Mouse (Mus musculus) MEL (cell line): ENCODE data around the gene Pla2g2c.

Source experiments
- EP300 ChIP-seq, 2 experiments: IDR thresholded peaks; 2 replicates each; pipeline ENCODE4 v1.6.1; 2011; ENCODE audit warnings: improper control_type of control experiment in 2 of 2, low read length in 2 of 2, low read depth in 1 of 2, mild to moderate bottlenecking in 1 of 2
- NRF1 ChIP-seq: IDR thresholded peaks from 2 replicates; pipeline ENCODE4 v1.6.1; 2014; ENCODE audit warnings: low read depth, mild to moderate bottlenecking, inconsistent platforms, low read length, improper control_type of control experiment, moderate library complexity; ENCODE audit not compliant: poor library complexity, insufficient read depth, severe bottlenecking
- POLR2AphosphoS5 ChIP-seq: IDR thresholded peaks from 2 replicates; pipeline ENCODE4 v1.6.1; 2012; ENCODE audit warnings: low read depth, borderline replicate concordance, mild to moderate bottlenecking, inconsistent platforms, low read length, moderate library complexity, mixed read lengths
- USF2 ChIP-seq, 2 experiments: IDR thresholded peaks; 2 replicates each; pipeline ENCODE4 v1.6.1; 2011 to 2012; ENCODE audit warnings: improper control_type of control experiment in 2 of 2, low read length in 2 of 2, borderline replicate concordance in 1 of 2, inconsistent platforms in 1 of 2, low read depth in 1 of 2, mild to moderate bottlenecking in 1 of 2; ENCODE audit not compliant: insufficient read depth in 1 of 2

GRCm38 (mm10) chr4:138786141-138786540 lies 61.5 kb downstream of the Pla2g2c start:
- TF ChIP-seq USF2 (IDR thresholded peaks at IDR 0.05; ENCODE audit: borderline replicate concordance in 1 of 2, insufficient read depth in 1 of 2, low read depth in 1 of 2, low read length in 2 of 2) (no peak), EP300 (IDR thresholded peaks at IDR 0.05; ENCODE audit: low read depth in 1 of 2, low read length in 2 of 2) (no peak), POLR2AphosphoS5 (no peak), NRF1 (no peak)
